Mouse (Mus musculus): Measurements from ENCODE around the gene Xkr7. TPM values are rescaled to one million over a fixed set of nuclear protein-coding genes. Genes with fewer than 3 reads are reported as not detected.

The Xkr7 gene
- polyA plus RNA-seq, 1 experiment: not detected

GRCm38 (mm10) chr2:153065747-153066508, 34.3 kb downstream of the Xkr7 start, which contains the start of gene Ccm2l:
TSS of gene Ccm2l (plus strand) at chr2:153065955.
- TF ChIP-seq GATA1 (IDR thresholded peaks at IDR 0.05; ENCODE audit: borderline replicate concordance, low read length): no peak
- TF ChIP-seq FLI1 (IDR thresholded peaks at IDR 0.05; ENCODE audit: low read length): no peak
- no peaks in the 10 kb centered on the region for H3K36me3 ChIP-seq (replicated peaks; ENCODE audit: low read length)
- peaks cover 28% of the 10 kb centered on the region for H3K4me1 ChIP-seq
- peak within 1 kb of the TSS; percentile 7 for H3K4me3 ChIP-seq (replicated peaks)
- no peaks in the 10 kb centered on the region for H3K9me3 ChIP-seq
- H3K27me3 ChIP-seq (replicated peaks): peaks cover 57% of the 10 kb centered on the region

- H3K9me3 ChIP-seq: no peaks in the 10 kb centered on the region
- TF ChIP-seq GATA1 (IDR thresholded peaks at IDR 0.05; ENCODE audit: borderline replicate concordance, low read length) (no peak), FLI1 (IDR thresholded peaks at IDR 0.05; ENCODE audit: low read length) (no peak)
- H3K27me3 ChIP-seq (replicated peaks): peaks cover 48% of the 10 kb centered on the region
- peaks cover 28% of the 10 kb centered on the region for H3K4me1 ChIP-seq
- H3K36me3 ChIP-seq (replicated peaks; ENCODE audit: low read length): no peaks in the 10 kb centered on the region
- no peak overlapping the region for H3K4me3 ChIP-seq (replicated peaks)
Observed at GRCm38 (mm10) chr2:153066991-153067390, 35.3 kb downstream of the Xkr7 start.

GRCm38 (mm10) chr2:153070762-153071490, 39.3 kb downstream of the Xkr7 start:
- Histone ChIP-seq H3K36me3 (replicated peaks; ENCODE audit: low read length) (no peaks in the 10 kb centered on the region), H3K27me3 (replicated peaks) (peaks cover 60% of the 10 kb centered on the region), H3K4me3 (replicated peaks) (peak overlapping the region; percentile 50), H3K9me3 (no peaks in the 10 kb centered on the region), H3K4me1 (peaks cover 4% of the 10 kb centered on the region)
- TF ChIP-seq GATA1 (IDR thresholded peaks at IDR 0.05; ENCODE audit: borderline replicate concordance, low read length) (no peak), FLI1 (IDR thresholded peaks at IDR 0.05; ENCODE audit: low read length) (no peak)

GRCm38 (mm10) chr2:153071491-153072184, 40.0 kb downstream of the Xkr7 start:
- no peaks in the 10 kb centered on the region for H3K4me1 ChIP-seq
- no peak overlapping the region for H3K4me3 ChIP-seq (replicated peaks)
- peaks cover 61% of the 10 kb centered on the region for H3K27me3 ChIP-seq (replicated peaks)
- TF ChIP-seq GATA1 (IDR thresholded peaks at IDR 0.05; ENCODE audit: borderline replicate concordance, low read length) (no peak), FLI1 (IDR thresholded peaks at IDR 0.05; ENCODE audit: low read length) (no peak)
- H3K9me3 ChIP-seq: no peaks in the 10 kb centered on the region
- H3K36me3 ChIP-seq (replicated peaks; ENCODE audit: low read length): no peaks in the 10 kb centered on the region

DNA sequence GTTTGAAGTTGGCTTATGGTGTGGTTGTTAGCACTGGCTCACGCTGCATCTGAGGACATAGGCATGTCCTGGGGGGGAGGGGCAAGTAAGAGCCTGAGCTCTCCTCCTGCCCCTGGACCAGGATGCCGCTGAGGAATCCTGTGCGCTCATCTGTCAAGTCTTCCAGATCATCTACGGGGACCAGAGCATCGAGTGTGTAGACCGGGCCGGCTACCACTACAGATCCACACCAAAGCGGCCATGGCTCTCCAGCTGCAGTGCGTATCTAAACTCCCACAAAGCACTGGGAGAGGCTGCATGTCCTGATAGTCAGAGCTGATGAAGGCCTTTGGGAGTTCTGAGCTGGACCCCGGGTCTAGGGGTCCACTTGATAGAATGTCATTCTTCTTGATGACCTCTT, 43.0 kb downstream of the Xkr7 start:
- Histone ChIP-seq H3K36me3 (replicated peaks; ENCODE audit: low read length) (no peaks in the 10 kb centered on the region), H3K9me3 (no peaks in the 10 kb centered on the region), H3K4me1 (peaks cover 10% of the 10 kb centered on the region), H3K27me3 (replicated peaks) (peaks cover 63% of the 10 kb centered on the region), H3K4me3 (replicated peaks) (no peak overlapping the region)
- no peak for TF ChIP-seq FLI1 (IDR thresholded peaks at IDR 0.05; ENCODE audit: low read length)
- no peak for TF ChIP-seq GATA1 (IDR thresholded peaks at IDR 0.05; ENCODE audit: borderline replicate concordance, low read length)

- H3K27me3 ChIP-seq (replicated peaks): peaks cover 54% of the 10 kb centered on the region
- no peak overlapping the region for H3K4me3 ChIP-seq (replicated peaks)
- TF ChIP-seq GATA1 (IDR thresholded peaks at IDR 0.05; ENCODE audit: borderline replicate concordance, low read length): no peak
- TF ChIP-seq FLI1 (IDR thresholded peaks at IDR 0.05; ENCODE audit: low read length): no peak
- H3K36me3 ChIP-seq (replicated peaks; ENCODE audit: low read length): no peaks in the 10 kb centered on the region
- peaks cover 10% of the 10 kb centered on the region for H3K4me1 ChIP-seq
- no peaks in the 10 kb centered on the region for H3K9me3 ChIP-seq
Observed at GRCm38 (mm10) chr2:153075961-153076360, 44.3 kb downstream of the Xkr7 start.

GRCm38 (mm10) chr2:153080841-153081523, 49.3 kb downstream of the Xkr7 start:
- Histone ChIP-seq H3K4me1 (peaks cover 25% of the 10 kb centered on the region), H3K9me3 (no peaks in the 10 kb centered on the region), H3K27me3 (replicated peaks) (peaks cover 32% of the 10 kb centered on the region), H3K36me3 (replicated peaks; ENCODE audit: low read length) (no peaks in the 10 kb centered on the region), H3K4me3 (replicated peaks) (no peak overlapping the region)
- TF ChIP-seq GATA1 (IDR thresholded peaks at IDR 0.05; ENCODE audit: borderline replicate concordance, low read length): no peak; the same call in 2 of the 3 replicates
- TF ChIP-seq FLI1 (IDR thresholded peaks at IDR 0.05; ENCODE audit: low read length): no peak

DNA sequence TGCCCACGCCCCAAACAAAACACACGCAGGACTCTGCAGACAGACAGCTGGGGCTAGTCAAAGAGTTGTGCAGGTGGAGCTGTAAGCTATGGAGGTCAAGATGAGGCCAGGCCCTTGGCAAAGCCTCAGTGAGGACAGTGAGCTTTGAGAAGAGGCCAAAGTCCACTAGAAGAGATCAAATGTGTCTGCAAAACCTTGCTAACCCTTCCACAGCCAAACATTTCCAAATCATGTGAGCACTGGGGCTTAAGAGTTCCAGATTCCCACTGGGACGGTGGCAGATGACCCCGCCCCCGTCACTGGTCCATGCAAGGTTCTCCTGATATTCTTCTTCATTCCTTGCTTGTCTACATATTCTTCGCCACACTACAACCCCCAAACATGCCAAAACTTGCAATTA, 50.2 kb downstream of the Xkr7 start:
- Histone ChIP-seq H3K4me1 (peaks cover 25% of the 10 kb centered on the region), H3K9me3 (no peaks in the 10 kb centered on the region), H3K36me3 (replicated peaks; ENCODE audit: low read length) (no peaks in the 10 kb centered on the region), H3K4me3 (replicated peaks) (no peak overlapping the region), H3K27me3 (replicated peaks) (peaks cover 23% of the 10 kb centered on the region)
- TF ChIP-seq FLI1 (IDR thresholded peaks at IDR 0.05; ENCODE audit: low read length) (no peak), GATA1 (IDR thresholded peaks at IDR 0.05; ENCODE audit: borderline replicate concordance, low read length) (no peak)

- Histone ChIP-seq H3K36me3 (replicated peaks; ENCODE audit: low read length) (no peaks in the 10 kb centered on the region), H3K27me3 (replicated peaks) (peaks cover 17% of the 10 kb centered on the region), H3K9me3 (no peaks in the 10 kb centered on the region), H3K4me3 (replicated peaks) (no peak overlapping the region), H3K4me1 (peaks cover 19% of the 10 kb centered on the region)
- TF ChIP-seq GATA1 (IDR thresholded peaks at IDR 0.05; ENCODE audit: borderline replicate concordance, low read length) (no peak), FLI1 (IDR thresholded peaks at IDR 0.05; ENCODE audit: low read length) (no peak)
Observed at GRCm38 (mm10) chr2:153083275-153083674, 51.6 kb downstream of the Xkr7 start.
